Comparison of ENCODE assay signal across 8 mouse cellular contexts in the genomic region with DNA sequence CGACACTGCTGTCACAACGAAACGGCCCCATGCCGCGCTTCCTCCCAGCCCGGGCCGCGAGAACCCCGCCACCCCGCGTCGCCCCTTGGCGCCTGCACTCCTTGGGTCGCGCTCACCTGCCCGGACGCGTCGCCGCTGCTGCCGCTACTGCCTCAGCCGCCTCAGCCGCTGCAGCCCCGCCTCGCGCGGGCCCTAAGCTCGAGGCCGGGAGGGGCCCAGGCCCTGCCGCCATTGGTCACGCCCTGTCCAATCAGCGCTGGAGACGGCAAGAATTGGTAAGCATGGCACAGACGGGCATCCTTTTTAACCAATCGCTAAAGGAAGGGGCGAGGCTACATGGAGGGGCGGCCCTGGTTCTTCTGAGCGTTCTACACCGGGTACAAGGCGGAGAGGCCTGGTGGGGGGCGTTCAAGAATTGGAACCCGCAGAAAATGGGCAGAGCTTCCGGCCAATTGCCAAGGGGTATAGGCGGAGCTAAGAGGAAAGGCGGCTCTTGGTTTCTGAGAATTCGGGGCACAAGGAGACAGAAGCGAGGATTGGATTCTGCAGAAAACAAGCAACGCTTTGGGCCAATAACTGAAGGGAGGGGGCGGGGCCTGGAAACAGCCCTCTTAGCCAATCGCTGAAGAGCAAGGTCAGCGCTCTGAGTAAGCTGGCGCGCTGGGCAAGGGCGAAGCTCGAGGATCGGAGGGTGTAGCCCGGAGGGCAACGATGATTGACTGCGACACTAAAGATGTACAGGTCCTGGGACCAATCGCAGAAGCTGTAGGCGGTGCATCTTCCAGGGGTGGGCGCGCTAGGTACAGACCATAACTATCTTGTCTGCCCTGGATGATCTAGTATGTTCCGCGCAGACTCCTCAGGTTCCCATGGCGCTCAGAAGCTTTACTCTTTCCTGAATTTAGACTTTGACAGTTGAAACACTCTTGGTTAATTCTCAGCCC. TPM values are rescaled to one million over a fixed set of nuclear protein-coding genes. Genes with fewer than 3 reads are reported as not detected.
DNase-seq lines count a peak whose midpoint lies in the region; ATAC-seq lines count a peak whose summit lies in the region.

Slc25a42 (minus strand) TSS at position 194 of the 944 bp plus-strand sequence.

- peaks cover 21% of the 10 kb centered on the region for H3K4me1 ChIP-seq in hindbrain, embryonic 15.5 days (replicated peaks)

- peak within 1 kb of the TSS; percentile 85 for H3K4me2 ChIP-seq in hindbrain, embryonic 15.5 days

- peak; percentile 98 for ATAC-seq in hindbrain, embryonic 15.5 days (ENCODE audit: low FRiP score, low read depth)

- peak; percentile 99 for DNase-seq in T-cell, adult 2 months (ENCODE audit: low spot score)
- DNase-seq in cerebellum, postnatal 36 days, result peak; percentile 98 to 99
- DNase-seq in frontal cortex, postnatal 36 days (ENCODE audit: low spot score in 2 of 2), result peak; percentile 99
- DNase-seq in left cerebral cortex, adult 11 months (ENCODE audit: low spot score), result peak; percentile 99
- DNase-seq in lung, postnatal 4 days, result peak; percentile 97 to 99
- peak; percentile 98 for DNase-seq in retina, postnatal 7 days (ENCODE audit: low read depth, low spot score)
- peak; percentile 88 for DNase-seq in urinary bladder, adult 2 months (ENCODE audit: low spot score)

- H3K36me3 ChIP-seq in hindbrain, embryonic 15.5 days, result no peaks in the 10 kb centered on the region

- WGBS in hindbrain, embryonic 15.5 days, result under 1% methylated on average over 61 of the region's 66 CpGs

- peak within 1 kb of the TSS; percentile 50 for H3K27ac ChIP-seq in hindbrain, embryonic 15.5 days (replicated peaks)

- H3K9me3 ChIP-seq in hindbrain, embryonic 15.5 days, result no peaks in the 10 kb centered on the region

- H3K4me3 ChIP-seq in hindbrain, embryonic 15.5 days, result peak within 1 kb of the TSS; percentile 57

- H3K9ac ChIP-seq in hindbrain, embryonic 15.5 days, result peak within 1 kb of the TSS; percentile 51

- H3K27me3 ChIP-seq in hindbrain, embryonic 15.5 days, result 0 out of 2 replicates have a peak, but pooled peaks cover 8% of the 10 kb centered on the region

RNA-seq across cellular contexts. Expression of gene Slc25a42, which starts in this region (rescaled TPM):
- 8.2 and 10.2 TPM in 2 replicates for polyA plus RNA-seq in hindbrain, embryonic 15.5 days (2015; fragmentation: Nextera tagmentation; extraction: Ambion mirVana)
- polyA plus RNA-seq in urinary bladder, adult 2 months (2012; rRNA removed), result 15.5 and 17.9 TPM in 2 replicates

Comparison
In these comparisons a context has a peak if more than half of its experiments do, and no peak if none do; other contexts are left out.
1. Peak in every context shown above with its lines: DNase-seq, ATAC-seq, H3K4me3 ChIP-seq and H3K27ac ChIP-seq.